Mouse (Mus musculus) embryonic facial prominence, embryonic 13.5 days (tissue): ENCODE data around the gene Scn4b. TPM values are rescaled to one million over a fixed set of nuclear protein-coding genes. Genes with fewer than 3 reads are reported as not detected.

Experiments
- ATAC-seq: fragments of 200-750 bp; cut with Nextera tagmentation; 2 replicates; pipeline ENCODE4 v1.8.0; 2017; ENCODE audit warnings: low read depth; ENCODE audit not compliant: insufficient number of reproducible peaks, insufficient read depth, low FRiP score, low TSS enrichment
- H3K27ac ChIP-seq: fragments of 300-500 bp; sonication (generic); 2 replicates; pipeline ENCODE4 v1.5.1; 2015; ENCODE audit warnings: moderate library complexity, mild to moderate bottlenecking, inconsistent platforms
- H3K27me3 ChIP-seq: fragments of 300-500 bp; sonication (generic); 2 replicates; pipeline ENCODE4 v1.6.1; 2015; ENCODE audit warnings: mild to moderate bottlenecking, inconsistent platforms
- H3K36me3 ChIP-seq: fragments of 300-500 bp; sonication (generic); 2 replicates; pipeline ENCODE4 v1.6.1; 2015; ENCODE audit warnings: mild to moderate bottlenecking, inconsistent platforms
- H3K4me1 ChIP-seq: fragments of 300-500 bp; sonication (generic); 2 replicates; pipeline ENCODE4 v1.6.1; 2015; ENCODE audit warnings: inconsistent platforms
- H3K4me2 ChIP-seq: fragments of 300-500 bp; sonication (generic); 2 replicates; pipeline ENCODE4 v1.6.1; 2015; ENCODE audit warnings: moderate library complexity, mild to moderate bottlenecking, inconsistent platforms
- H3K4me3 ChIP-seq: fragments of 300-500 bp; sonication (generic); 2 replicates; pipeline ENCODE4 v1.5.1; 2015; ENCODE audit warnings: mild to moderate bottlenecking, inconsistent platforms
- H3K9ac ChIP-seq: fragments of 300-500 bp; sonication (generic); 2 replicates; pipeline ENCODE4 v1.6.1; 2015; ENCODE audit warnings: mild to moderate bottlenecking, inconsistent platforms
- H3K9me3 ChIP-seq: fragments of 300-500 bp; sonication (generic); 2 replicates; pipeline ENCODE4 v1.6.1; 2016; ENCODE audit warnings: inconsistent platforms
- WGBS: fragments of 180-500 bp; shearing (Covaris S2); methylation state at CpG from one replicate; pipeline ENCODE4 v1.1.7; 2015; ENCODE audit warnings: mixed read lengths; 5-methylcytosine and 5-hydroxymethylcytosine counted together
- polyA plus RNA-seq: library from polyadenylated mRNA; unstranded; fragments of >200 nt; fragmentation: Nextera tagmentation; extraction: Ambion mirVana; gene quantifications from 2 replicates; pipeline ENCODE4 v1.2.1, GENCODE M21; 2015

Scn4b gene
- polyA plus RNA-seq, 1 experiment from 2014 or later = 0.24 TPM

DNA sequence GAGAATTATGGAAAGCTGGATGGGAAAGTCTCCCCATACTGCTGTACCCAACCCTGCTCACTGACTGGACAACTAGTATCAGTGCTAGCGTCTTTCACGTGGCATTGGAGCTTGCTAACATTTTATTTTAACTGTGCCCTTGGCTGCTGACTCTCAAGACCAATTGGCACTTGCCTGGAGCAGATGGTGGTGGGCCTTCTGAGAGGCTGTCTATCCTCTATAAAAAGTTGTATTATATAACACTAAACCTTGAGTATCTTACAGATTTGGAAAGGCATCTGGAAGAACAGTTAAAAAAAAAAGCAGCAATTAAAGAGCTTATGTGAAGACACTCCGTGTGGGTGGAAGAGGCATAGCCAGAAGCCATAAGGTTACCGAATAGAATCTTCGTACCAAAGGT is 32.0 kb downstream of the Scn4b start:
- no peak overlapping the region for H3K4me3 ChIP-seq
- no peaks in the 10 kb centered on the region for H3K4me1 ChIP-seq
- WGBS = 93% methylated on average over 5 of the region's 5 CpGs
- no peak overlapping the region for H3K27ac ChIP-seq
- H3K36me3 ChIP-seq = no peaks in the 10 kb centered on the region
- 0 out of 2 replicates have a peak, but pooled peaks cover 3% of the 10 kb centered on the region for H3K9me3 ChIP-seq
- ATAC-seq = no peak
- no peak overlapping the region for H3K9ac ChIP-seq
- H3K27me3 ChIP-seq = no peaks in the 10 kb centered on the region
- no peak overlapping the region for H3K4me2 ChIP-seq

DNA sequence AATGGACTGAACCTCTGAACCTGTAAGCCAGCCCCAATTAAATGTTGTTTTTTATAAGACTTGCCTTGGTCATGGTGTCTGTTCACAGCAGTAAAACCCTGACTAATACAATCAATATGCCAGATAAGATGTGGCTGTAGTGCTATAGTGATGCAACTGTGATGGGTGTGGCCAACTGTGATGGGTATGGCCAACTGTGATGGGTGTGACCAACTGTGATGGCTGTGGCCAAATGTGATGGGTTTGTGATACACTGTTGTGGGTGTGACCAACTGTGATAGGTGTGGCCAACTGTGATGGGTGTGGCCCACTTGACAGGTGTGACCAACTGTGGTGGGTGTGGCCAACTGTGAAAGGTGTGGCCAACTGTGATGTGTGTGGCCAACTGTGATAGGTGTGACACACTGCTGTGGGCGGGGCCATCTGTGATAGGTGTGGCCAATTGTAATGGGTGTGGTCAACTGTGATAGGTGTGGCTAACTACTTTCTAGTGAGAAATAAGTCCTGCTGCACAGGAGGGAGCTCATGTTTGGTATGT is 32.9 kb downstream of the Scn4b start:
- H3K9me3 ChIP-seq = 0 out of 2 replicates have a peak, but pooled peaks cover 3% of the 10 kb centered on the region
- no peak overlapping the region for H3K4me3 ChIP-seq
- H3K4me2 ChIP-seq = no peak overlapping the region
- no peak overlapping the region for H3K27ac ChIP-seq
- H3K36me3 ChIP-seq = no peaks in the 10 kb centered on the region
- no peak for ATAC-seq
- H3K27me3 ChIP-seq = no peaks in the 10 kb centered on the region
- no peaks in the 10 kb centered on the region for H3K4me1 ChIP-seq
- 83% methylated on average over 1 of the region's 1 CpGs for WGBS
- H3K9ac ChIP-seq = no peak overlapping the region

- Histone ChIP-seq H3K4me3 (no peak overlapping the region), H3K9ac (no peak overlapping the region), H3K4me2 (no peak overlapping the region), H3K36me3 (no peaks in the 10 kb centered on the region), H3K27me3 (no peaks in the 10 kb centered on the region), H3K9me3 (0 out of 2 replicates have a peak, but pooled peaks cover 3% of the 10 kb centered on the region), H3K4me1 (no peaks in the 10 kb centered on the region), H3K27ac (no peak overlapping the region)
- WGBS = 59% methylated on average over 3 of the region's 3 CpGs
- ATAC-seq = no peak
Observed at GRCm38 (mm10) chr9:45173475-45173874, 35.3 kb downstream of the Scn4b start.

GRCm38 (mm10) chr9:45179282-45179681 is 41.1 kb downstream of the Scn4b start:
- Histone ChIP-seq H3K9ac (no peak overlapping the region), H3K36me3 (no peaks in the 10 kb centered on the region), H3K27ac (no peak overlapping the region), H3K27me3 (no peaks in the 10 kb centered on the region), H3K4me1 (no peaks in the 10 kb centered on the region), H3K4me2 (no peak overlapping the region), H3K9me3 (no peaks in the 10 kb centered on the region), H3K4me3 (no peak overlapping the region)
- 88% methylated on average over 5 of the region's 5 CpGs for WGBS
- ATAC-seq = no peak

DNA sequence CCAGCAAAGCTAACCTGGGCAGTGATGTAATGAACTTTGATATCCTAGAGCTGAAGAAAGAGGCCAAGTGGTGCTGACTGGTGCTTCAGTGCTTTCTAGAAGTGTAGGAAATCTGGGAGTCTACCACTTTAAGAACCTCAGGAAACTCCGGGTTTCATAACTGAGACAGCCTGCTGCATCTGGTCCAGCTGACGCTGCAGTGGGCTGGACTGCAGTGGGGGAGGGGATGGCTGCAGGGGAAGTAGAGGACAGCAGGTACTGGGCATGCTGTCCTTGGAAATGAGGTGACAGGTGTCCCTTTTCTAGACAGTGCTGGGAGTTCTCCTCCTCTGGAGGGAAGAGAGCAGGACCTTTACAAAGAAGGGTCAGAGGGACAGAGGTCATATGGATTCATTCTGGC is 43.6 kb downstream of the Scn4b start, which contains the start of gene BC049352:
TSS of gene BC049352 (plus strand) at position 238 of the 400 bp plus-strand sequence.
- 9% methylated on average over 2 of the region's 2 CpGs for WGBS
- no peak for ATAC-seq
- no peak within 1 kb of the TSS for H3K27ac ChIP-seq

GRCm38 (mm10) chr9:45182521-45182920 is 44.3 kb downstream of the Scn4b start:
- Histone ChIP-seq H3K27ac (no peak overlapping the region), H3K9me3 (no peaks in the 10 kb centered on the region), H3K4me1 (no peaks in the 10 kb centered on the region), H3K9ac (no peak overlapping the region), H3K36me3 (no peaks in the 10 kb centered on the region), H3K27me3 (no peaks in the 10 kb centered on the region), H3K4me2 (no peak overlapping the region), H3K4me3 (no peak overlapping the region)
- WGBS = 57% methylated on average over 3 of the region's 3 CpGs
- ATAC-seq = no peak

More for the DNA sequence above, 43.6 kb downstream of the Scn4b start, which contains the start of gene BC049352:
- H3K9ac ChIP-seq = no peak within 1 kb of the TSS
- no peaks in the 10 kb centered on the region for H3K27me3 ChIP-seq
- no peak within 1 kb of the TSS for H3K4me2 ChIP-seq
- no peaks in the 10 kb centered on the region for H3K36me3 ChIP-seq
- no peak within 1 kb of the TSS for H3K4me3 ChIP-seq
- H3K9me3 ChIP-seq = no peaks in the 10 kb centered on the region
- H3K4me1 ChIP-seq = no peaks in the 10 kb centered on the region

GRCm38 (mm10) chr9:45183266-45183665 is 45.1 kb downstream of the Scn4b start:
- no peak for ATAC-seq
- H3K4me2 ChIP-seq = no peak overlapping the region
- H3K9ac ChIP-seq = no peak overlapping the region
- H3K4me3 ChIP-seq = no peak overlapping the region
- H3K27ac ChIP-seq = no peak overlapping the region
- H3K36me3 ChIP-seq = no peaks in the 10 kb centered on the region
- 88% methylated on average over 6 of the region's 6 CpGs for WGBS
- H3K4me1 ChIP-seq = no peaks in the 10 kb centered on the region
- no peaks in the 10 kb centered on the region for H3K9me3 ChIP-seq
- H3K27me3 ChIP-seq = no peaks in the 10 kb centered on the region

DNA sequence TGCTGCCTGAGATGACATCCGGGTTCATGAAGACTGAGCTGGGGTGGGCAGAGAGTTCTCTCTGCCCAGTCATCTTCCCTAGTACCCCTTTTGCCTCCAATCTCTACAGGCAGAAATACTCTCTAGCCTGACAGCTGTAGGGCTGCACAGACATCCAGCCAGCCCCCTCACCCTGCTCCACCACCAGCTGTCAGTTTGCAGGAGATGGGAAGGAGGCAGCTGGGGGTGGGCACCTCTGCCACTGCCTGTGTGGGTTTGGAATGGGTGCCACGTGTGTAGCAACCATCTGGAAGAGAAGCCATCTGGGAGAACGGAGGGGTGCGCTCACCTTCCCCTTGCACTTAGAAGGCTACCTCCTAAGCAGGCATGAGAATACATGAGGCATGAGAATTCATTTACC is 47.1 kb downstream of the Scn4b start:
- 72% methylated on average over 4 of the region's 4 CpGs for WGBS
- H3K27ac ChIP-seq = no peak overlapping the region
- no peaks in the 10 kb centered on the region for H3K27me3 ChIP-seq
- H3K4me2 ChIP-seq = no peak overlapping the region
- no peaks in the 10 kb centered on the region for H3K9me3 ChIP-seq
- no peaks in the 10 kb centered on the region for H3K4me1 ChIP-seq
- ATAC-seq = no peak
- H3K4me3 ChIP-seq = no peak overlapping the region
- no peaks in the 10 kb centered on the region for H3K36me3 ChIP-seq
- H3K9ac ChIP-seq = no peak overlapping the region

GRCm38 (mm10) chr9:45188570-45189563 is 50.7 kb downstream of the Scn4b start:
- no peaks in the 10 kb centered on the region for H3K27me3 ChIP-seq
- 84% methylated on average over 10 of the region's 10 CpGs for WGBS
- no peaks in the 10 kb centered on the region for H3K9me3 ChIP-seq
- H3K4me2 ChIP-seq = no peak overlapping the region
- no peak for ATAC-seq
- H3K4me1 ChIP-seq = no peaks in the 10 kb centered on the region
- no peak overlapping the region for H3K4me3 ChIP-seq
- no peak overlapping the region for H3K27ac ChIP-seq
- no peaks in the 10 kb centered on the region for H3K36me3 ChIP-seq
- no peak overlapping the region for H3K9ac ChIP-seq

DNA sequence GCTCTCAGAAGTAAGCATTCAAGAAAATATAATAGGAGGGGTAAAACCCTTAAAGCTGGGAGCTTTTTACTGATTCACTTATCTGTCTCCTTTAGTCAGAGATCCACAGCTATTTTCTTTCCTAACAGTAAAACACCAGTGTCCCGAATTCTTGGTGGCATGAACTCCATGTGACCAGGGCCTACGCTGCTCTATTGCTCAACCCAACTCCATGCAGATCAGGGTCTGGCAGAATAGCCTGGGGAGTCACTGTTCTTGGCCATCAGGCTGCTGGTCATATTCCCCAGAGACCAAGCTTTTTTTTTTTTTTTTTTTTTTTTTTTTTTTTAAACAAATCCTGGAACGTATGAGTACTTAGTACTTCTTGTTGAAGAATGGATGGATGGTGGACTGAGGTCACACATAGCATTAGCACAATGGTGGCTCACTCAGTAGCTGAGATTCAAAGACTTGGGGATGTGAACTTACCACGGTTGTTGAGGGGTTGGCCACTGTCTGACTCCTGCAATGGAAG is 51.5 kb downstream of the Scn4b start:
- H3K4me2 ChIP-seq = no peak overlapping the region
- H3K36me3 ChIP-seq = no peaks in the 10 kb centered on the region
- H3K9me3 ChIP-seq = no peaks in the 10 kb centered on the region
- H3K27me3 ChIP-seq = no peaks in the 10 kb centered on the region
- H3K4me1 ChIP-seq = no peaks in the 10 kb centered on the region
- ATAC-seq = no peak
- WGBS = 88% methylated on average over 4 of the region's 4 CpGs
- H3K4me3 ChIP-seq = no peak overlapping the region
- H3K9ac ChIP-seq = no peak overlapping the region
- H3K27ac ChIP-seq = no peak overlapping the region

DNA sequence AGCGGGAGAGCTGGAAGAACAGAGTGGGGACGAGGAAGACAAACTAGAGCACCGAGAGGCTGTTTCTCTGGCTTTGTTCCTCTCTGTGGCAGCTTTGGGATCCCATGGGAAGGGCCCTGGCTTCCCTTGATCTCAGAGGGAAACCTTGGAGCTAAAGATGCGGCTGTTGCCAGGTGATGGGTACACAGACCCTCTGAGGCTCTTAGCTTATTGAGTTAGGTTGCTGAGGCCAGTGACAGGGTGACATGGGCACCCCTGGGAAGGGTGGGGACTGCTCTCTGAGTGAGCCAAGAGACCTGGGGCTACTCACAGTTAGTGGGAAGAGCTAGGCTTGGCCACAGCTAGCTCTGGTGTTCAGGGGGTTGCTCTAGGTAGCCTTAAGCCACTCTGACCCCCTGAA is 57.3 kb downstream of the Scn4b start:
- H3K27me3 ChIP-seq = no peaks in the 10 kb centered on the region
- no peak overlapping the region for H3K4me3 ChIP-seq
- H3K4me2 ChIP-seq = no peak overlapping the region
- H3K9ac ChIP-seq = no peak overlapping the region
- no peak overlapping the region for H3K27ac ChIP-seq
- no peaks in the 10 kb centered on the region for H3K4me1 ChIP-seq
- WGBS = 67% methylated on average over 4 of the region's 4 CpGs
- no peaks in the 10 kb centered on the region for H3K9me3 ChIP-seq
- H3K36me3 ChIP-seq = no peaks in the 10 kb centered on the region
- no peak for ATAC-seq
